Mouse (Mus musculus): ENCODE data around the gene Msi1. TPM values are rescaled to one million over a fixed set of nuclear protein-coding genes. Genes with fewer than 3 reads are reported as not detected.

The Msi1 gene
- total RNA-seq (2022), result under 1 TPM in 2 of 4 experiments, not detected in 2; 0.19 to 0.27 TPM

- no peak for DNase-seq (ENCODE audit: low spot score in 2 of 2)
Observed at GRCm38 (mm10) chr5:115429359-115430186, at the start of gene Msi1. Gene Msi1 (plus strand): TSS chr5:115429599.

DNA sequence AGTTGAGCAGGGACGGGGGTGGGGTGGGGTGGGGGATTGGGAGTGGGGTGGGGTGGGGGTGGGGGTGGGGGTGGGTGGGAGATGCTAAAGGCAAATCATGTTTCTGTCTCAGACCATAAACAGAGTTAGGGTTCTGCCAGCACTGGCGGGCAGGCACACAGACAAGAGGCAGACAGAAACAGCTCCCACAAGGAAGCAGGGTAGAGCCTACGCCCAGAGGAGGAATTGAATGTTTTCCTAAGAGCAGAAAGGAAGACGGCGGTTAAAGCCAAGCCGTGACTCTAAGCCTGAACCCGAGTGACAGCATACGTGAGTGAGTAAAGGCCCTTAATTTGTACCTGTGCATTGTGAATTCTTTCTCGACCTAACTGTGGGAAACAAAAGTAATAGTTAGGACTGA is 37.5 kb upstream of the Msi1 start:
- no peak for DNase-seq (ENCODE audit: low spot score in 2 of 2)

DNA sequence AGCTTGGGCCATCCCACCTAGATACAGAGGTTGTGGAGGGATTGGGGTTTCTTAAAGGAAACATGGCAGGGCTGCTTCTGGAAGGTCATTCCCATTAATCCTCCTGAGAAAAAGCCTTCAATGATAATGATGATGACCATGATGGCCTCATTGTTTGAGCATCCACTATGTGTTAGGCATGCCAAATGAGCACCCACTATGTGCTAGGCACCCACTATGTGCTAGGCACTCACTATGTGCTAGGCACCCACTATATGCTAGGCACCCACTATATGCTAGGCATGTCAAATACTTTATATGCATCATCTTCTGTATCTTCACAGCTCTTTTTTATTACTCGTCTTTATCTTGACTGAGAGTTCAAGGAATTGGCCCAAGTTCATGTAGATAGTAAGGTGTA is 36.4 kb upstream of the Msi1 start:
- DNase-seq (ENCODE audit: low spot score in 2 of 2), result no peak

GRCm38 (mm10) chr5:115394223-115394622 is 35.2 kb upstream of the Msi1 start:
- no peak for DNase-seq (ENCODE audit: low spot score in 2 of 2)

DNA sequence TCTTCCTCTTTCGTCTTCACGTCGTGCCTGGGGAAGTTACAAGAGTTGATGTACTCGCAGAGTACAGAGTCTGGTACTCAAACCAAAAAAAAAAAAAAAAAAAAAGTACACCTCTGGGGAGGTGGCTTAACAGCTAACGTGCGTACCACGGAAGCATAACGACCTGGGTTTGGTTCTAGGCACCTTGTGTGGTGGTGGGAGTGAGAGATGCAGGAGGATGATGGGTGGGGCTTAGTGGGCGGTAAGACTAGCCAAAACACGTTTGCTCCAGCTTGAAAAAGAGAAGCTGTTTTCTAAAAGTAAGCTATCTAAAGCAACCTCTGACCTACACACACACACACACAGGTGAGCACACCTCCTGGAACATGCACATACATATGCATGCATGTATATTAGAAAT is 34.6 kb upstream of the Msi1 start:
- no peak for DNase-seq (ENCODE audit: low spot score in 2 of 2)

DNA sequence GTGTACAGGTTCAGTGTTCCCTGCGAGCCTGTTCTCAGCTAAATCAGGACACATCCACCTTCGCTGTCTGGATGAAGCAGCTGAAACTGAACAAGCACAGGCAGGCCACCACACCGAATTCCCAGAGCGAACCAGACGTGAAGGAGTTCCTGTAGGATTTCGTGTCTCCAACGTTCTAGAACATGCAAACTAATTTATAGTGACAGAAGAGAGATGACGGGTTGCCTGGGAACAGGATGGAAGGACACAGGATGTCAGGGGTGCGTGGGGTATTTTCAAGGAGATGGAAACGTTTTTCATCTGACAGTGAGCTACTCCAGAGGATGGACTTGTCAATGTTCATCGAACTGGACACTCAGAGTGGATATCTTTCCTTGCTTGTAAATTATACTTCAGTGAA is 32.7 kb upstream of the Msi1 start:
- DNase-seq (ENCODE audit: low spot score in 2 of 2), result no peak

DNA sequence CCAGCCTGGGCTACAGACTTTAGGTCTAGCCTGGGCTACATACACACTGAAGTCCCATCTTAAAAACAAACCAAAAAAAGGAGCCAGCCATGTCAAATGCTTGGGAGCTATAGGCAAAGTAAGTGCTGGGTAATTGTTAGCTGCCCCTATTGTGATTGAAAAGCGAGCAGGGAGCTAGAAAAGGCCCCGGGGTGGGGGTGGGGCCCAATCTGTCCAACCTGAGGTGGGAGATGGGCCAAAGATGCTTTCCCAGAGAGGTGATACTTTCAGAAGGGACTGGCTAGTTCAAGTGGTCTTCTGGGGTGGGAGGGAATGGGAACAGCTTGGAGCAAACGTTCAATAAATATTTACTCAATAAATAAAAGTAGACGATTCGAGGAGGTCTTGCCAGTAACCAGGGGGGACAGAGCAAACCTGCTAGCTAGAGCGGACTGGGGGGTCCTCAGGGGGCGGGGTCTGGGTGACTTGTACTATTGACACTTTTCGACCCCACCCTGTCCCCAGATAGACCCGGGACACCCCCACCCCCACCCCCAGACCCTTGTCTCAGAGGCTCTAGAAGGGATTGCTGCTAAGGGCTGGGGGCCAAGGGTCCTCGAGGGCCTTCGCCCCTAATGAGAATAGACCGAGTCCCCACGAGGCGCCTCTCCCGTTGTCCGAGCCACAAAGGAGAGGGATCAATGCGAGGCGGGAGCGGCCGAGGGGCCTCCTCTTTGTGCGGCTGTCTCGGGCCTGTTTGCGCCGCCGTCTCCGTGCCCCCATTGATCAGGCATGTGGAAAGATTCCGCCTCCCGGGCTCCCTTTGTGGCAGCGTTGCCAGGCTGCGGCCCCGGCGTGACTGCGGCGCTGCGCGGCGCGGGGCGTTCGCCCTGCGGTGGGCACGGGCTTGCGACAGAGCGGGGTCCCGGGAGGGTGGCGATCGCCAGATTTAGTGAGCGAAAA is 31.3 kb upstream of the Msi1 start:
- DNase-seq (ENCODE audit: low spot score in 2 of 2), result no peak

DNA sequence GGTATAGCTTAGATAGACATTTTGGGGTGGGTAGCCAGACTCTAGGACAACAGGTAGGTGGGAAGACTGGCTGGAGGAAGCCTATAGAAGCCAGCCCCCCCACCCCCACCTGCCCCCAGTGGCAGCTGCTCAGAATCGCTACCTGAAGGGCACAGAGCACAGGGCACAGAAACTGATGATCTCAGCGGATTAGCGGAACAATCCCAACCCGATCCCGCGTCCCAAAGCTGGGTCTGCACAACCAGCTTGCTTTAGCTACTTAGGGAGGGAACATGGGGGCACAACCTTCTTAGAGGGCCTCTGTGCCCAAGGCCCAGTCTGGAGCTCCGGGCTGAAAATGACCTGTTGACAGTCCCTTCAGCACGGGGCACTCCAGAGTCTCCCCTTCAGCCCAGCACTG is 27.3 kb upstream of the Msi1 start:
- DNase-seq (ENCODE audit: low spot score in 2 of 2), result no peak

- no peak for DNase-seq (ENCODE audit: low spot score in 2 of 2)
Observed at GRCm38 (mm10) chr5:115403436-115404140, 25.8 kb upstream of the Msi1 start.

- DNase-seq (ENCODE audit: low spot score in 2 of 2), result no peak
Observed at GRCm38 (mm10) chr5:115404241-115404794, 25.1 kb upstream of the Msi1 start.

- no peak for DNase-seq (ENCODE audit: low spot score in 2 of 2)
Observed at GRCm38 (mm10) chr5:115405205-115405604, 24.2 kb upstream of the Msi1 start.

DNA sequence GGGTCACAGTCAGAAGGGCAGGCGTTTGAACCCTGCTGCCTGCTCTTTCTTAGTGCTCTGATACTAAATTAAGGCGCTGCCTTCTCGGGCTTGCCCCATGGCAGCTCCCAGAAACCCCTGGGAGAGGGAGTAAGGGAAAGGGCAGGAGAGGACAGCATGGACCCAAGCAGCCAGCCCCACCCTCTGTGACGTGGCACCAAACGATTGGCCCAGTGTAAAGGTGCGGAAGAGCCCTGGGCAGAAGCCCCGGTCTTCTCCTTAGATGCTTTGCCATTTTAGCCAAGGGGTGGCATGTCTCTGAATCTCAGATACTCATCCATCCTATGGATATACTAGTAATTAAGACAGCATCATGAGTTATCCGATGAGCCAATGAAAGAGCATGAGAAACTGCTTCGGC is 21.3 kb upstream of the Msi1 start:
- no peak for DNase-seq (ENCODE audit: low spot score in 2 of 2)

DNA sequence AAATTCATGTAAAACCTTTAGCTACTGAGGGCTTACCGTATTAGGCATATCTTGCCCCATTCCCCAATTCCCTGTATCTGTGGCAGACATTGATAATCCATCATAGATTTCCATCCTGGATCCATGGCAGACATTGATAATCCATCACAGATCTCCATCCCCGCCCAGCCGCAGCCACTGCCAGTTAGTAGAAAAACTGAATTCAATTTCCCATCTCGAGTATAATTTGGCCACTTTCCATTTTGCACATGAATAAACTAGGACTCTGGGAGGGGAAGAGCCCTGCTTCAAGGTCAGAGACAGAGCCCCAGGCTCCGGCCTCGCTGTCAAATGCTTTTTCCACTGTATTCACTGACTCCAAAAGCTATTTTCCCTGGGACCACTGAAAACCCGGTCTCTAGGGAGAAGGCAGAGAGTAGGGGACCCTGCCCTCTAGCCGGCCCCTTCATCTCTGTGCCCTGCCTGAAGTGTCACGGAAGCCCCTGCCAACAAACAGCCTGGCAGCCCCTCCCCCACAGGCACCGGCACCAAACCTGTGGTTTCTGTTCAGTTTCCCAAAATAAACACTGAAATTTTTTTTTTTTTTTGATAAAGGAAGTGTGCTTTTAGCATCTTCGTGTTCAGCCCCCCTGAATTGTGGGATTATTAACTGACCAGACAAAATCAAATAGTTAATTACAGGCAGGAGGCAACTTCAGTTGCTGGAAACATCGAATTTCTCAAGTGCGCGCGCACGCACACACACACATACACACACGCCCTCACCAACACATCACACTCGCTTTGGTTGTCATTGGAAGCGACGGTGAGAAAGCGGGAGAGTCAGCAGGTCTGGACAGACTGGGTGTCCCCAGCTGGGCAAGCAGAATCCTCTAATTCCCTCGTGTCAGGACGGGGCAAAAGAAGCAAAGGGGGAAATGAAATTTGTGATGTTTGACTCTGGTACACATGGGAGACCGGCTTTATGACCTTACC is 14.0 kb upstream of the Msi1 start:
- no peak for DNase-seq (ENCODE audit: low spot score in 2 of 2)

DNA sequence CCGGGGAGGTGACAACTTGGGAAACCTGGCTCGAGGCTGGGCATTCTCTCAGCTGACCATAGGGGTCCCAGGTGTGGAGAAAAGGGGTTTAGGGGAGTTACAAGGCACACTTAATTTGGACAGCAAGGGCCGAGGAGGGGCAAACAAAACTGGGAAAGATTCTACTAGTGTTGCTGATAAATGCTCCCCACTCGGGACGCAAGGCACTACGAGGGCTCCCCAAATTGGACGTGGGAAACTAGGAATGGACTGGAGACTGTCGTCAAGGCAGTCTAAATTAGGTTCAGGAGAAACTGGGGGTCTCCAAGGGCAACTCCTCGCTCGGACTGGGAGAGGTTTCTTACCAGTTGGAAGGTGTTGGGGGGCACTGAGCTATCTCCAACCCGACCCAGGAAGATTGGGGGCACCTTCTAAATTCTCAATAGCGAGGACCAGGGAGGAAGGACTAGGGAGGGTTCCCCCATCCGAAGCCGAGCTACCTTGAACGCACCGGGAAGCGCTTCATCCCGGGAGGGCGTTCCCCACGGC is 504 bp upstream of the Msi1 start:
- DNase-seq (ENCODE audit: low spot score in 2 of 2), result no peak

DNA sequence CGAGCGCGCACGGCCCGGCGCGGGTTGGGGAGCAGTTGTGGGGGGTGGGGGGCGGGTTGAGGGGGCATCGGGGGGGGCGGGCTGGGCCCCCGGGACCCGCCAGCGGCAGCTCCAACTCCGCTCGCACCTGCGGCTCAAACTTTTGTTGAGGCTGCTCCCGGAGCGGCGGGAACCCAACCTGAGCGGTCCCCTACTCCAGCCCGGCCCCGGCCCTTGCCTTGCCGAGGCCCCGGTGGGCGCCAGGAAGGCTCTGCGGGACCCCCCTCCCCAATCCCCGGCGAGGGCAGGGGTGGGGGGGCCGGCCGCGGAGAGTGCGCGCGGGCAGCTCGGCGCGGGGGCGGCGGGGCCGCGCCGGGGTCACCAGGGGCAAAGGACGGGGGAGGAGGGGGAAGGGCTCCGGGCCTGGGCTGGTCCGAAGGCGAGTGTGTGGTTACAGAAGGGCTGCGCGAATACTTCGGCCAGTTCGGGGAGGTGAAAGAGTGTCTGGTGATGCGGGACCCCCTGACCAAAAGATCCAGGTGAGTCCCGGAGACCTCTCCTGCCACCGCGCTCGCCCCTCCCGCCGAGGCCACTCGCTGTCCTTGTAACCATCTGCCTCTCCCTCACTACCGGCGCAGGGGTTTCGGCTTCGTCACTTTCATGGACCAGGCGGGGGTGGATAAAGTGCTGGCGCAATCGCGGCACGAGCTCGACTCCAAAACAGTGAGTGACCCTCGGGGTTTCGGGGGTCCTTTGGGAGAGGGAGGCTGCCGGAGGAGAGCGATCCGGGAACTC is 975 bp downstream of the Msi1 start:
- DNase-seq (ENCODE audit: low spot score in 2 of 2), result no peak

DNA sequence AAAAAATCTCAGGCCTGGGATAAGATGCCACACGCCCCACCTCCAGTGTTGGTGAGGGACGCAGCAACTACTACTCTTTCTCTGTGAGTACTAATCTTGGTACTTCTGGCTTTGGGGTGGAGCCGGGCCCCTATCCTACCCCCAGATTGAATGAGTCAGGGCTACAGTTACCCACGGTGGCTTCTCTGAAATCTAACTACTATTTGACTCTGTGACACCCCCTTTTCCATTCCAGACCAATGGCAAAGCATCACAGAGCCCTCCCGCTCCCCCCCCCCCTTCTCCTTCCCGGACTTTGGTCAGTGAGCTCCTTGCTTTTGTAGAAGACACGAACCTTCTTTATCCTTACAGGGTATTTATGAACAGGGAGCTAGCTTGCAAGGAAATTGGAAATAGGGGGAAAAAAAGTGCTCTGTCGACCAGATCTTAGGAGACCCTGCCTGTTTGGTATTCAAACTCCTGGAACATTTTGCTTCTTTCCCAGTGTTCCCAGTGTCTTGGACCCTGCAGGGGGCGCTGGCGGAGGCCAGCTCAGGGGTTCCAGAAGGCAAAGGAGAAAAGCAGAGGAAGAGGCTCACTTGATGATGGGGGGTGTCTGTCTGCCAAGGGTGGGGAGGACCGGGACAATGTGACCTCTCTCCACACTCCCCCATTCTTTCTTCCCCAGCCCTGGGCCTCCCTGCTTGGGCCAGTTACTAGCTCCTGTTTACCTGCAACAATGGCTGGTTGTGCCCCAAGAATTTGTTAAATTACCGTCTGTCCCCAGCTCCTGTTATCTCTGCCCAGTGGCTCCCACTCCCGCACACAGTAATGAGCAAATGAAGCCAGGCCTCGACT is 1.9 kb downstream of the Msi1 start:
- no peak for DNase-seq (ENCODE audit: low spot score in 2 of 2)

DNA sequence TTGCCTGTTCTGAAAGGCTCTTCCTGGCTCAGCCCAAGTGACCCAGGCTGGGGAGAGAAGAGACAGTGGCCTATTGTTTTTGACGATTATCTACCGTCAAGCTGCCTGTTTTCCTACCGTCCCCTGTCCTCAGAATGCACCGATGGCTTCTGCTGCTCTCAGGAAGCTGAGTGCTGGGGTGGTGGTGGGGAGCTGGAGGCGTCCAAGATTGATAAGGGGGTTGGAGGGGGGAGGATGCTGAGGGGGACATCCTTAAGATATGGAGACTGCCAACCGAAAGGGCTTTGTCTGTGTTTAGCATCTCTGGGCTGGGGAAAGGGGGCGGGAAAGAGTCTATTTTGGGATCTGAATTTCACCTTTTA is 2.5 kb downstream of the Msi1 start:
- no peak for DNase-seq (ENCODE audit: low spot score in 2 of 2)

DNA sequence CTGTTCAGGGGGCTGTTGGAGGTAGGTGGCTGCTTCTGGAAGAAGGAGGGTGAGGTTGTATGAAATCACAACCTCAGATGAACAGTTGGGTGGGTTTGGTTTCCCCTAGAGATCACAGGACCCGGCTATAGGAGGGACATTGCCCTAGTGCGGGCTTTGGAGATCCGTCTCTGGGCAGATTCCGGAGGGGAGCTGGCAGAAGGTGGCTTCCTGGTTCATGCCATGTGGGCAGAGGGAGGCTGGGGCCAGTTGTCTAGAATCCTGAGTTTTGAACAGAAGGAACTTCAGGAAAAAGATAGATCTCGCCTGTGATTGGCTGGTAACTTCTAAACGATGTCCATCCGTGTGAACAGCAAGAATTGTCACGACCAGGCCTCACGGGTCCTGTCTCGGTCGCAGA is 3.0 kb downstream of the Msi1 start:
- DNase-seq (ENCODE audit: low spot score in 2 of 2), result no peak
